Mouse (Mus musculus) MEL (cell line): ENCODE results near the gene Hist1h2bh.

ENCODE experiments used
- POLR2A ChIP-seq, 2 experiments: IDR thresholded peaks; 2 replicates each; pipeline ENCODE4 v1.6.1; 2011 to 2012; ENCODE audit warnings: low read length in 2 of 2, mild to moderate bottlenecking in 2 of 2, control low read depth in 1 of 2, improper control_type of control experiment in 1 of 2, low read depth in 1 of 2, moderate library complexity in 1 of 2; ENCODE audit not compliant: control insufficient read depth in 1 of 2, insufficient read depth in 1 of 2, poor library complexity in 1 of 2
- USF2 ChIP-seq, 2 experiments: IDR thresholded peaks; 2 replicates each; pipeline ENCODE4 v1.6.1; 2011 to 2012; ENCODE audit warnings: improper control_type of control experiment in 2 of 2, low read length in 2 of 2, borderline replicate concordance in 1 of 2, inconsistent platforms in 1 of 2, low read depth in 1 of 2, mild to moderate bottlenecking in 1 of 2; ENCODE audit not compliant: insufficient read depth in 1 of 2

GRCm38 (mm10) chr13:23564482-23564881, 21.3 kb upstream of the Hist1h2bh start:
- TF ChIP-seq USF2 (IDR thresholded peaks at IDR 0.05; ENCODE audit: borderline replicate concordance in 1 of 2, insufficient read depth in 1 of 2, low read depth in 1 of 2, low read length in 2 of 2) (no peak), POLR2A (IDR thresholded peaks at IDR 0.05; ENCODE audit: control insufficient read depth in 1 of 2, insufficient read depth in 1 of 2, low read depth in 1 of 2, low read length in 2 of 2, poor library complexity in 1 of 2) (no peak)
